Mouse (Mus musculus) right cerebral cortex, postnatal 4 days (tissue): ENCODE measurements at regions not wholly inside any gene's neighbourhood (a gene's known extent, or its start where the extent isn't known, plus 50 kb on each side); places are given as distances from the start of the nearest gene placed in this dataset.
"Not testable (repeated sequence)": the region's sequence is repeated elsewhere in the genome, so short reads cannot be mapped to it uniquely, and the experiment has no call there.

Experiments
- DNase-seq: peaks from one replicate; pipeline ENCODE4 v3.0.0-alpha.2; 2022

DNA sequence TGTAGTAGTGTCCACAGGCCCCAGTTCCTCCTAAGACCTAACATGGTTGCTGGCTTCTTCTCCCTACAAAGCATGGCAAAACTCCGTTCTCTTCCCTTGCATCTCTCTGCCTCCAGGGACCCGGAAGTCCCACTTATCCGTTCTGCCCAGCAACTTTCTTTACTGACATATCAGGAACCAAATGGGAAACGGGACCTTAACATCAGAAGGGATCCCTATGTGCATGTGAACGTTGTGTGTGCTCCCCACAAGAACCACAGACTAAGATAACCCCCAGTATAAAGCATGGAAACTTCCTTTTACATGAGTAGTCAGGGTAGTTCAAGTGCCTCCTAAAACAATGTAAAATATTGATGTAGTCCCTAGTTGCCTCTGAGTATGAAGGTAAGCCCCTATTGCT is 61.6 kb downstream of the Zxdb start:
- no peak for DNase-seq

DNA sequence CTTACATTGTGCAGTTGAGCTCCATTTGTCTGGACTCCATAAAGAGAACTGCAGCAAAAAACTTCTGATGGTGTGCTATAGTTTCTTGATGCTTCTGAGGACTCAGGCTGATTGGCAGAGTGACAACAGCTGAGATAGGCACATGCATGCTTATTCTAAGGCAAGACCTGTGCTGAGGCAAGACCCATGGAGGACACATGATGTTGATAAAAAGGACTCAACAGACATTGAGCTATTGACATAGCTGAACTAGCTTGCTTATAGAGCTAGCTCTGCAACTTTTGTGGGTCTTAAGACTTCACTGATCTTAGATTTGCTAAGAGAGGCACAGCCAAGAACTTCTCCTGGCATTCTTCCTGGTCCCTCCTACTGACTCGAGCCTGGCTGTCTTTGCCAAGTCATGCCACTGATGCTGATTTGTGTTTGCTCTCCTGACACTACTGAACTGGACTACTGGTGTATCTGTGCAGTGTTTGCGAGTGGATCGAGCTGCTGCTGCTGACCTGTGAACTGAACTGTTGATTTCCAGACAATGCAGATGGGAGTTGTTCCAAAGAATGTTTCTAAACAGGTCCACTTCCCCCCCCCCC is 64.1 kb downstream of the Zxdb start:
- no peak for DNase-seq

DNA sequence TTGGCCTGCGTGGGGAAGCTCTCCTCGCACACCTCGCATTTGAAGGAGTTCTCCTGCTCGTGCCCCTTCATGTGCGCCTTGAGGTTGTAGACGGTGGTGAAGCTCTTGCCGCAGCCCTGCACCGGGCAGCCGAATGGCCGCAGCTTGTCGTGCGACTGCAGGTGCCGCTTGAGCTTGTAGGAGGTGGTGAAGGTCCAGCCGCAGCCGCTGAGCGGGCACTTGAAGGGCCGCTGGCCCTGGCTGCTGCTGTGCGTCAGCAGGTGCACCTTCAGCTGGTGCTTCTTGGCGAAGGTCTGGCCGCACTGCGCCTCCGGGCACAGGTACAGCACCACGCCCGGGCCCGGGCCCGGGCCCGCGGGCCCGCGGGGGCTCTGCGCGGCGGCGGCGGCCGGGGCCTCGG is 72.5 kb downstream of the Zxdb start:
- not testable (repeated sequence) for DNase-seq

DNA sequence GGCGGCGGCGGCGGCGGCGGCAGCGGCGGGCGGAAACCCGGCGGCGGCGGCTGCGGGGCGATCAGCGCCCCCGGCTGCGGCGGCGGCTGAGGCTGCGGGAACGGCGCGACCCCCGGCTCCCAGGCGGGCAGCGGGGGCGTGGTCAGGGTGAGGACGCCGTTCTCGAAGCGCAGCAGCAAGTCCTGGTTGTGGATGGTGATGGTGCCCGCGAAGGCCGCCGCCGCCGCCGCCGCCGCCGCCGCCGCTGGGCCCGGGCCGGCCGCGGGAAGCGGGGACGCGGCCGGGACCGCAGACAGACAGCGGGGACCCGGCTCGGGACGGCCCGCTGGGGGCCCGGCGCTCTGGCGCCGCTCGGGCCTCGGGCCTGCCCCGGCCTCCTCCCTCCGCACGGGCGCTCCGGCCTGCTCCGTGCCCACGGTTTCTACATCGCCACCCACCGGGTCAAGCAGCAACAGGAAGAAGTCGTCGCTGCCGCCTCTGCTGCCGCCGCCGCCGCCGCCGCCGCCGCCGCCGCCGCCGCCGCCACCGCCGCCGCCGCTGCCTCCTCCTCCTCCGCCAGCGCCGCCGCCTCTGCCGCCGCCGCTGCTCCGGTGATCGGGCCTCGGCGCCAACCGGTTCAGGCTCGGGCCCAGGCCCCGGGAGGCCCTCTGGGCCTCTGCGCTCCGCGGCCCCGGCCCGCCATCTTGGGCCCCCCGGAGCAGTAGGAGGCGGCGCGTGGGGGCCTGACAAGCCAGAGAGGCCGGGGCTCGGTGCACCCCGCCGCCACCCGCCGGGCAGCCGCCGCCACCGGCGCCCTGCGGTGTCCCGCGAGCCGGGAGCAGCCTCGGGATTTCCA is 73.2 kb downstream of the Zxdb start:
- DNase-seq = not testable (repeated sequence)

DNA sequence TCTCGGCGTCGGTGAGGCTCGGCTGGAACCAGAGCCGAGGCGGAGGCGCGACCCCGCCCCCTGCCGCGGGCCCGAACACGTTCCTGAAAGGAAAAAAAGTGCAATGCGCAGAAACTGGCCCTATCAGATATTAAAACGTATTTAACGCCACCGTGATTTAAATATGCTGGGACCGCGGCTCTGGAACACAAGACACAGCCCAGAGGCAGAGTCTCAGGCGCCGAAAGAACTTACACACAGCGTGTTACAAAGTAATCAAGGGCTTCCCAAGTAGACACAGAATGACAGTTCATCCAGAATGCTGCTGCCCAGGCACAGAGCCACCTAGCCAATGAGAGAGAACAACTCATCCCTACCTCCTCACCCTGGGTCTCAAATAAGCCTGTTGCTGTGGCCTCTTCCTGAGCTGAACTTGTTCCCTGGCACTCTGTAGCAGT is 73.8 kb downstream of the Zxdb start:
- DNase-seq = not testable (repeated sequence)

DNA sequence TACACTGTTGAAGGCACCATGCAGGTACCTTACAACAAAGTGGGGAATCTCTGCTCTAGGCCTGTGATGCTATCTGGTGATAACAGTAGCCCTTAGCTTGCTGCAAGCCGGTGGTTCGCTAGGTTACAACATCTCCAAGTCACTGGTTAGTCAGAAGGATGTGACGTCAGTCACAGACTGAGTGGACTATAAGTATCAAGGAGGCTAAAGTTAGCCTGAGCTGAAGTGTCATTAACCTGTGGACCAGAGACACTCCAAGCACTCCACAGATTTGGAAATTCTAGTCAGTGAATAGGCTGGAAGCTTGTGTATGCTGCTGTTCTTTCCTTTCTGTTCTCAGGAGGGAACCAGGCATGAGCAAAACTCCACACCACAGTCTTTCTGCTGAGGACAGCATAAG is 88.4 kb downstream of the Zxdb start:
- DNase-seq = not testable (repeated sequence)

DNA sequence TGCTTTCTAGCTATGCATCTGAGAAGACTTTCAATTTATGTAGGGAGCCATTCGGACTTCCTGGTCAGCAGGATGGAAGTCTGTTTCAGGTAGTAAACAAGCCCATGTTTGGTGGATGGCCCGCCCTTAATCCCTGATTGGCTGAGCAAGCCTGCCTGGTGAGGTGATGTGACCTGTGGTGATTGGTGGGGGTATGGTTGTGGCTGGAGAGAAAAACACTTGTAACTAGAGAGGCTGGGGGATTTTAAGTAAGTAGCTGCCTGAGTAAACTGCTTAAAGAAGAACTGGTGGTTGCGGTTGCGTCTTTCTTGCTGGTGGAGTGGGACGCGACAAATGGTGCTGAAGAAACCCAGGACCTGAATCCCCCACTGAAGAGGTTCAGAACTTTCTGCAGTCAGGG is 103.2 kb downstream of the Zxdb start:
- not testable (repeated sequence) for DNase-seq

DNA sequence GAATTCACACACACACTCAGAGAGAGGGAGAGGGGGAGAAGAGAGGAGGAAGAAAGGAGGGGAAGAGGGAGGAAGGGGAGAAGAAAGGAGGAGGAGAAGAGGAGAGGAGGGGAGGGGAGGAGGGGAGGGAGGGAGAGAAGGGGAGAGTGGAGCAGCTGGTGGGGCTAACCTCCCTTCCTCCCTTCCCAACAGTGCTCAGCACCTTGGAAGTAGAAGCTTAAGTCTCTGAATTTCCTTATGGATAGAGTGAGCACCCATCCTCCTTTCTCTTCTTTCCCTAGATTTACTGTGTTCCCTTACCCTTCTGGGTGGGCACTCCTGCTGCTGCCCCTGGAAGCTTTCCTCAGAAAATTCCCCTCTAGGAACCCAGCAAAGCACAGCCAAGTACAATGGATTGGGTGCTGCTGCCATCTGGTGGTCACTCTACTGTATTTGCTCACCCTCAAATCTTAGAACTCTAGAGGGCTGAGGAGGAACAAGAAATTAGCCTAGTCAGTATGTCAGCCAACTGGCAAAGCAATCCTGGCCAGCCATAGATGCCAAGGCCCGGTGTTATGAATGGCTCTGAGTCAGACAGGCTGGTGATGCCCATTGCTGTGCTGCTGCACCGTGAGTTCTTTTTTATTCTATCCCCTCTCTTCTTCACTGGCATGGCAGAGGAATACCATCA is 119.9 kb downstream of the Zxdb start:
- peak; percentile 6 for DNase-seq

DNA sequence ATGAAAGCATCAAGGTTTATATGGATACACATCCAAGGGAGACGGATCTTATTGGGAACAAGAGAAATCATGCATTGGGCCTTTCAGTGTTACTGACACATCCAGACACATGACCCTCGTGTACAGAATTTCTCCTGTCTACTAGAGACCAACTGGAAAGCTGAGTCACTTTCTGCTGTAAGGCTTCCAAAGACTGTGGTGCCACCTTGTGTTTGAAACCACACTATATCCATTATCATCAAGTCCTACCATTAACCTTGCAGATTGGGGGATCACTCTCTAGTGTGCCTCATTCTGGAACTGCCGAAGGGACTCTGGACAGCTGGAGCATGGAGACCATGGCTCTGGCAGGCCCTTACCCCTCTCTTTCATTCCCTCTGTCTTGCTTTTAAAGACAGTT is 125.2 kb downstream of the Zxdb start:
- DNase-seq = not testable (repeated sequence)

DNA sequence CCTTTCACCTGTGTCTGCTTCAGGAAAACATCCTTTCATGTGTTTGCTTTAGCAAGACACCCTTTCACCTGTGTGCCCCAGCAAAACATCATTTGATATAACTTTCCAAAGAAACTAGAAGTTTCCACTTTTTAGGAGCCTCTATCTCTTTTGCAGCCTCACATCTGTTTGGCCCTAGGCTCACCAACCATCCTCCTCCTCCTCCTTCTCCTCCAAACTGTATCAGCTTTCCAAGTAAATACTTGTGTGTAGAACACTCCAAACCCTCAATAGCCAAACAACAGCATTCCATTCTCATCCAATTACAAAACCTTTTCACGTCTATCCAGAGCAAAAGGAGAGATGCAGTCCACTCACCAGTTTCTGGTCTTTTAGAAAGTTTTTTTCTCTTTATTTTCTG is 133.1 kb downstream of the Zxdb start:
- DNase-seq = no peak

DNA sequence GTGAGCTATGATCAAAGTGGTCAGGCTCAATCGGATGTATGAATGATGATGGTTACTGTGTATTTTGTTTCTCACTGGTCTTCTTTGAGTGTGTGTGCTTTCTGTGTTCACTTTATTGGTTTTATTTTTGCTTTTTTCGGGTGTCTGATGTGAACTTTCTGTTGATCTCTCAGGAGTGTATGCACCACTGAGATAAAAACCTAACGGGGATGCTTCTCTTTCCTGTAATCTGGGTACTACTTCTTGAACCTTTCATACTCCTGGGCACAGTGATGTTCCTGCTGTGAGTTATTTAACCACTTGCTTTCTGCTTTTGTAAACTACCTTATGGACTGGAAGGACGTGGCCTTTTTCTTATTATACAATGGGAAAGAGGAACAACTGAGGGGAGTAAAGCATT is 133.6 kb downstream of the Zxdb start:
- no peak for DNase-seq

DNA sequence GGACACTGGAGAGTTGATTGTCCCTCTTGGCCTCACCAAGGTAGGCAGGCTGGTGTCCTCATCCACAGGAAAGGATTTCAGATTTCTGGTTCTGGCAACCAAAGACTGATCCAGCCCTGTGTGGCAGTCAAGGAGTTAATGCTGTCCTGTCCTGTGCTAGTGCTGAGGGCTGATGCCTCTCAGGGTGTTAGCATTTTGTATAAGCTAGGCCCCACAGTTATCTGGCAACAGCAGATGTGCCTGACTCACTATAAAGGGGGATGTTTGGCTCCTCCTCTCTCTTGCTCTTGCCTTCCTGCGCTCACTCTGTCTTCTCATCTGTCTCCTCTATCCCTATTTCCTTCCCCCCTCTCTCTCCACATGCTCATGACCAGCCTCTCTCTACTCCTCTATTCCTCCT is 138.8 kb downstream of the Zxdb start:
- no peak for DNase-seq

DNA sequence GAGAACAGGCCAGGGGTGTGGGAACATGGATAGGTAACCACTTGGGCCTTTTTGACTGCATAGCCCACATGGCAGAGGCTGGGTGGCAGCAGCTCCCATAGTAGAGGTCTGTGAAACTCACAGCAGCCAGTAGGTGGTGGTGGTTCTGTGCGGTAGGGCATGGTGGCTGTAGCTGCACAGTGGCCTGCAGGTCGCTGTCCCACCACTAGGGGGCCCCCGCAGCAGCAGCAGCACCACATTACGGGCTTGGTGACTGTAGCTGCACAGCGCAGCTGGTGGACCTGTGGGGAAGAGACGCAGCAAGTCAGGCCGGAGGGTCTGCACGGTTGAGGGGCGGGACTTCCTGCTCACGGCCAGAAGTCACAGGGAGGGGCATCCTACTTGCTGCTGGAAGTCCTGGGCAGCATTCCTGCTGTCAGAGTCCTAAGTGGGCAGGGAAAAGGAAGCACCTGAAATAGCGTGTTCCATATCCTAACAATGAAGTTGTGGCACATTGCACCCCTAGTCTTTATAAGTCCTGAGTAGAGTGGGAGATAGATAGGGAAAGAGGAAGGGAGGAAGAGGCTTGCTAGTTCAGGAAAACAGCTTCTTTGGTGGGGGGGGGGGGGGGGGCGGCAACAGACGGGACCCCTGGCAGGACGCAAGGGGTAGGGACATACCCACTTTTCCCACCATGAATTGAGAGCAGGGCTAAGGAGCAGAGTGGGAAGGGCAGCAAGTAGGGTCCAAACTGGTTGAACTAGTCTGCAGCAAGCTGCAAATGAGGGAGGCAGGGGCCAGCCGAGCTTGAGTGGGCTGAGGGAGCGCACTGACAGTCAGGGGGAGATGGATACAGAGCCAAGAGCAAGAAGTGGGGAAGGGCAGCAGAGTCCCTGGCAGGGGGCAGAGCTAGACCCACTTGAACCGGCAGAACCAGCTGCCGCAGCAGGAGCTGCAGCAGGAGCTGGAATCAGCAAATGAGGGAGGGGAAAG is 141.4 kb downstream of the Zxdb start:
- peak; percentile 86 for DNase-seq

DNA sequence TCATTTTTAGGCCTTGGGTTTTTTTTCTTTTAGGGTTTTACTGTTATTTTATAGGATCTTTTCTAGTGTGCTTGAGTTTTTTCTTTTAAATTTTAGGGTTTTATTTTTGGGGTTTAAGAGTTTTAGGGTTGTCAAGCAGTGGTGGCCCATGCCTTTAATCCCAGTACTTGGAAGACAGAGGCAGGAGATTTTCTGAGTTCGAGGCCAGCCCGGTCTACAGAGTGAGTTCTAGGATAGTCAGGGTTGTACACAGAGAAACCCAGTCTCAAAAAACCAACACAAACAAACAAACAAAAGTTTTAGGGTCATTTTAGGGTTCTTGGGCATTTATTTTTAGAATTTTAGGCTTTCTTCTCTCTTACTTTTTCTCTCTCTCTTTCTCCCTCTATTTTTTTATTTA is 142.9 kb downstream of the Spin4 start:
- DNase-seq = not testable (repeated sequence)
